Mouse (Mus musculus): Measurements from ENCODE around the gene Slc6a18. TPM values are rescaled to one million over a fixed set of nuclear protein-coding genes. Genes with fewer than 3 reads are reported as not detected.

Gene Slc6a18
- total RNA-seq, 2 experiments from 2014 or later: not detected

Other genes starting within 250 kb of the Slc6a18 start
- 10 to 100 TPM; 75.5 to 77.8 TPM for gene Lpcat1, start 210.8 kb downstream of the Slc6a18 start, total RNA-seq (2021)
- gene Slc6a3, start 141.3 kb downstream of the Slc6a18 start, total RNA-seq (2021): under 1 TPM; 0.30 to 0.56 TPM
- gene Clptm1l, start 74.0 kb downstream of the Slc6a18 start, total RNA-seq (2021): 100 to 1,000 TPM; 111 to 127 TPM
- 1 to 10 TPM; 4.8 to 5.6 TPM for gene Tert, start 51.1 kb downstream of the Slc6a18 start, total RNA-seq (2021)
- gene Slc6a19, start 26.8 kb upstream of the Slc6a18 start, total RNA-seq (2021): under 1 TPM; 0.14 to 0.16 TPM
- gene Slc12a7, start 55.1 kb upstream of the Slc6a18 start, total RNA-seq (2021): 10 to 100 TPM in 1 of 2 experiments, 1 to 10 TPM in 1; 9.0 to 10.4 TPM
- 10 to 100 TPM; 12.9 to 15.3 TPM for gene Nkd2, start 169.6 kb upstream of the Slc6a18 start, total RNA-seq (2021)